Mouse (Mus musculus) liver, adult 2 months (tissue): Measurements from ENCODE around the gene Wipf2. TPM values are rescaled to one million over a fixed set of nuclear protein-coding genes. Genes with fewer than 3 reads are reported as not detected.

ENCODE experiments used
- DNase-seq: peaks from one replicate; pipeline ENCODE4 v3.0.0-alpha.2; 2011; ENCODE audit warnings: low read depth, low spot score; ENCODE audit errors: extremely low read depth
- H3K27ac ChIP-seq: fragments of 200-500 bp; replicated peaks from 2 replicates; pipeline ENCODE4 v1.5.1; 2012; ENCODE audit warnings: low read depth, mild to moderate bottlenecking, control low read depth, inconsistent platforms, low read length; ENCODE audit not compliant: insufficient read depth
- H3K27me3 ChIP-seq: fragments of 200-500 bp; 2 replicates; pipeline ENCODE4 v1.6.1; 2012; ENCODE audit warnings: mild to moderate bottlenecking, moderate library complexity, low read length, inconsistent platforms; ENCODE audit not compliant: control insufficient read depth, insufficient read depth
- H3K36me3 ChIP-seq: fragments of 200-500 bp; 2 replicates; pipeline ENCODE4 v1.6.1; 2012; ENCODE audit warnings: low read length, inconsistent platforms; ENCODE audit not compliant: control insufficient read depth, insufficient read depth
- H3K4me1 ChIP-seq: fragments of 200-500 bp; 2 replicates; pipeline ENCODE4 v1.6.1; 2011; ENCODE audit warnings: low read length; ENCODE audit not compliant: control insufficient read depth, insufficient read depth
- H3K4me3 ChIP-seq: fragments of 200-500 bp; 2 replicates; pipeline ENCODE4 v1.5.1; 2011; ENCODE audit warnings: low read depth, mild to moderate bottlenecking, control low read depth, low read length, moderate library complexity; ENCODE audit not compliant: insufficient read depth
- H3K79me2 ChIP-seq: fragments of 200-500 bp; 2 replicates; pipeline ENCODE4 v1.6.1; 2012; ENCODE audit warnings: inconsistent platforms, mild to moderate bottlenecking, low read length, moderate library complexity; ENCODE audit not compliant: control insufficient read depth, insufficient read depth
- H3K9ac ChIP-seq: fragments of 200-500 bp; 2 replicates; pipeline ENCODE4 v1.6.1; 2012; ENCODE audit warnings: low read depth, mild to moderate bottlenecking, control low read depth, inconsistent platforms, low read length
- CTCF ChIP-seq: fragments of 200-500 bp; IDR thresholded peaks from 2 replicates; pipeline ENCODE4 v1.5.1; 2011; ENCODE audit warnings: low read depth, low read length, control low read depth
- POLR2A ChIP-seq: fragments of 200-500 bp; IDR thresholded peaks from 2 replicates; pipeline ENCODE4 v1.6.1; 2011; ENCODE audit warnings: low read length, control low read depth; ENCODE audit not compliant: insufficient read depth; ENCODE audit errors: extremely low read depth
- WGBS: fragments of 180-500 bp; shearing (Covaris S2); methylation state at CpG from one replicate; pipeline ENCODE4 v1.1.7; 2018; 5-methylcytosine and 5-hydroxymethylcytosine counted together
- polyA plus RNA-seq: library from polyadenylated mRNA; depleted of rRNA; stranded (reverse); fragments of >200 nt; gene quantifications from 2 replicates; pipeline ENCODE4 v1.2.3, GENCODE M21; 2012
- total RNA-seq: library from RNA; depleted of rRNA; stranded (reverse); fragments of >200 nt; gene quantifications from 2 replicates; pipeline ENCODE4 v1.2.3, GENCODE M21; 2014

The Wipf2 gene
- total and polyA plus RNA-seq, 2 experiments, result 1.5 to 3.1 TPM

- no peak overlapping the region for H3K4me3 ChIP-seq
- H3K27me3 ChIP-seq, result no peaks in the 10 kb centered on the region
- no peak overlapping the region for H3K9ac ChIP-seq
- DNase-seq, result no peak
- peaks cover 49% of the 10 kb centered on the region for H3K4me1 ChIP-seq
- WGBS, result 58% methylated on average over 3 of the region's 3 CpGs
- H3K79me2 ChIP-seq, result peaks cover 32% of the 10 kb centered on the region; the same call in 1 of the 2 replicates
- H3K27ac ChIP-seq, result peak overlapping the region; percentile 80
- TF ChIP-seq POLR2A (no peak), CTCF (no peak)
- H3K36me3 ChIP-seq, result no peaks in the 10 kb centered on the region
These were observed 79.1 kb downstream of the Wipf2 start for GRCm38 (mm10) chr11:98942555-98942922.

- Histone ChIP-seq H3K36me3 (no peaks in the 10 kb centered on the region), H3K4me1 (peaks cover 54% of the 10 kb centered on the region), H3K9ac (no peak overlapping the region), H3K4me3 (no peak overlapping the region), H3K27ac (peak overlapping the region; percentile 80), H3K27me3 (no peaks in the 10 kb centered on the region), H3K79me2 (peaks cover 31% of the 10 kb centered on the region; the same call in 1 of the 2 replicates)
- DNase-seq, result no peak
- WGBS, result 75% methylated on average over 8 of the region's 8 CpGs
- TF ChIP-seq POLR2A (no peak), CTCF (no peak)
These were observed 79.6 kb downstream of the Wipf2 start for GRCm38 (mm10) chr11:98942923-98943641.

DNA sequence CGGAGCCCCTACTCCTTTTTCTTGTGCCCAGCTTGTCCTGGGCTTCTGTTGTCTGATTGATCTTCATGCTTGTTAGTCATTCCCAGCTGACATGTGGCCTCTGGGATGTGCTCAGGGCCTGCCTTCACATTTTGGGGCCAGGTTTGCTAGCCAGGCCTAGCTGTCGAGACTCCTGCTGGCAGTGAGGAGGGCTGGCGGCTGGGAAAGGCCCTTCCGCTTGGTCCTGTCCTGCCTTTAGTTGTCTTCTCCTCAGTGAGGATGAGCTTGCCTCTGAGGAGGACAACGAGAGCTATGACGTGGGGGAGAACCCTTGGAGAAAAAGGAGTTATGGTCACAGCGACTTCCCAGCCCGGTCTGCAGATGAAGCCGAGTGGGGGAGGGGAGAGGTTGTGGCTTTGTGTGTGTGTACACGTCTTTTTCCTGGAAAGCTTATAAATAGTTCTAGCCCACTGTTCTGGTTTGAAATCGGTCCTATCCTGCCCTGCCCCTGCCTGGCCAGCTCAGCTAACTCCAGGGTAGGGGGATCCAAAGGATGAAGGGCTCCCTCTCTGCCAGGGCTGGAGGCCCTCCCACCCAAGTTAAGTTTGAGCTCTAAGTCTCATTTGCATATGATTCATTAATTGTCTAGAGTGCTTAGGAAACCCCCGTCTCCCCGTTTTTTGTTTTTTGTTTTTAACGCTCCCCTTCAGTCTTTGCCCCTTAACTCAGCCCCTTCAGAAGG, 80.5 kb downstream of the Wipf2 start:
- H3K4me3 ChIP-seq, result no peak overlapping the region
- WGBS, result 38% methylated on average over 14 of the region's 14 CpGs
- TF ChIP-seq POLR2A, result no peak
- TF ChIP-seq CTCF, result no peak
- peaks cover 23% of the 10 kb centered on the region; the same call in 1 of the 2 replicates for H3K79me2 ChIP-seq
- H3K4me1 ChIP-seq, result peaks cover 54% of the 10 kb centered on the region
- DNase-seq, result peak; percentile 22
- H3K27me3 ChIP-seq, result no peaks in the 10 kb centered on the region
- peak overlapping the region; percentile 26; the same call in 1 of the 2 replicates for H3K9ac ChIP-seq
- H3K27ac ChIP-seq, result peak overlapping the region; percentile 78
- H3K36me3 ChIP-seq, result no peaks in the 10 kb centered on the region

DNA sequence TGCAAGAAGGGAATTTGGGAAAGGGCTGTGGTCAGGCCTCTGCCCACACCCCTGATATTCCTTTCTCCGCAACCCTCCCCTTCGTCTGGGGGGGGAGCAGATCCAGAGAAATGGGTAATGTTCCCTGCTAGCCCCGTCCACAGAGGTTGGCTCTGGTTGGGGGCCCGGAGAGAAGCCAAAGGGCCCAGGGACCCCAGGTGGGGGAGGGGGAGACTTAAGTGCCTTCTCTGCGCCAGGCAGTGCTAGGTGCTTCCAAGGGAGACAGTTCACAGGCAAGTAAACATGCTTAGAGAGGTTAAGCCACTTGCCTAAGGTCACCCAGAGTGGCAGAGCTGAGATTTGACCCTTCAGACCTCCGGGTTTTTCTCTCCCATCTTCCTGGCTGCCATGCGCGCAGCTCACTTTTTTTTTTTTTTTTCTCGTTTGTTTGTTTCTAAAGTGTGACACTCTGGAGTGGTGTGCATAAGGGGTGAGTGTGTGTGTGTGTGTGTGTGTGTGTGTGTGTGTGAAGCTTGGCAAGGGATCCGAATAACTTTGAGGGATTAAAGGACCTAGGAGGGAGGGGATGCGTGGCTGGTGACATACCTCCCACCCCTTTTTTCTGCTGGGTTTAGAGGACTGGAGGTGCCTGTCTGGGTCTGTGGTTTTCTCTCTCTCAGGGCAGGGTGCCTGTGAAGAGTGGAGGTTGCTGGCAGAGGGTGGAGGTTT, 81.6 kb downstream of the Wipf2 start:
- peak overlapping the region; percentile 78 for H3K27ac ChIP-seq
- WGBS, result 22% methylated on average over 11 of the region's 11 CpGs
- TF ChIP-seq POLR2A, result no peak
- no peak for TF ChIP-seq CTCF
- peak; percentile 75 for DNase-seq
- H3K9ac ChIP-seq, result 0 out of 2 replicates have a peak overlapping the region, but pooled peaks have one; percentile 2
- H3K36me3 ChIP-seq, result no peaks in the 10 kb centered on the region
- peaks cover 61% of the 10 kb centered on the region for H3K4me1 ChIP-seq
- H3K4me3 ChIP-seq, result no peak overlapping the region
- no peaks in the 10 kb centered on the region for H3K27me3 ChIP-seq
- peaks cover 23% of the 10 kb centered on the region; the same call in 1 of the 2 replicates for H3K79me2 ChIP-seq

GRCm38 (mm10) chr11:98945605-98945977, 82.2 kb downstream of the Wipf2 start:
- peak overlapping the region; percentile 13; the same call in 1 of the 2 replicates for H3K9ac ChIP-seq
- 13% methylated on average over 3 of the region's 3 CpGs for WGBS
- TF ChIP-seq CTCF (no peak), POLR2A (no peak)
- H3K27ac ChIP-seq, result peak overlapping the region; percentile 78
- peaks cover 65% of the 10 kb centered on the region for H3K4me1 ChIP-seq
- peaks cover 21% of the 10 kb centered on the region; the same call in 1 of the 2 replicates for H3K79me2 ChIP-seq
- H3K27me3 ChIP-seq, result no peaks in the 10 kb centered on the region
- H3K4me3 ChIP-seq, result no peak overlapping the region
- no peaks in the 10 kb centered on the region for H3K36me3 ChIP-seq
- peak; percentile 93 for DNase-seq
